In the genomic region with DNA sequence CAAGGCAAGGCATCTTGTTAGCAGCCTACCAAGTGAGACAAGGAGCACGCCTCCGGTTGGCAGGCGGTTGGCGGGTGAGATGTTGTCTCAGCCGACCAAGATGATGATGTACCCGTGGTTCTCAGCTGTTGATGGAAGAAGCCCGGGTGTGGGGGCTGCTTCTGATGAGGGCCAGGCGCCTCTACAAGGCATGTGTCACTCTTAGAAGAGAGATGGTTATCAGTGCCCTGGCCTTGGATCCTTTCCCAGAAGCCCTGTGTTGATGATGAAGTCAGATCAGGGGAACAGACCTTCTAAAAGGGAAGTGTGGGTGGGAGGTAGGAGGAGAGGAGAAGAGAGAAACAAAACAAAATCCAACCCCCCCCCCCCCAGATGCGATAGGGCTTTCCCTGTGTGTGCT, we compare ENCODE assay signal across 8 mouse cellular contexts. TPM values are rescaled to one million over a fixed set of nuclear protein-coding genes. Genes with fewer than 3 reads are reported as not detected.
A peak's percentile ranks its signal among the peaks of the same experiment; 100 is the strongest.
DNase-seq lines count a peak whose midpoint lies in the region; ATAC-seq and TF ChIP-seq lines count a peak whose summit lies in the region.

No protein-coding gene starts in this region.

- 86% methylated on average over 9 of the region's 9 CpGs for WGBS in hindbrain, embryonic 11.5 days
- 86% methylated on average over 9 of the region's 9 CpGs for WGBS in midbrain, postnatal 0 days

- H3K4me2 ChIP-seq in hindbrain, embryonic 11.5 days (replicated peaks; ENCODE audit: low read depth, low read length), result no peak overlapping the region
- H3K4me2 ChIP-seq in midbrain, postnatal 0 days (ENCODE audit: low read depth, low read length, poor library complexity, severe bottlenecking), result no peak overlapping the region

- no peak for TF ChIP-seq CTCF in midbrain, postnatal 0 days (IDR thresholded peaks at IDR 0.05)

- DNase-seq in gastrocnemius, postnatal 25 days, result peak; percentile 18
- no peak for DNase-seq in gastrocnemius, adult 18-20 months (ENCODE audit: low spot score)
- peak; percentile 31 to 32 for DNase-seq in heart, postnatal 36 days
- DNase-seq in left cerebral cortex, postnatal 25 days (ENCODE audit: low spot score in 2 of 2), result peak; percentile 70 to 92
- peak; percentile 43 for DNase-seq in naive thymus-derived CD4-positive, alpha-beta T cell, adult 2 months (ENCODE audit: low read depth)
- no peak for DNase-seq in hindbrain, embryonic 11.5 days (ENCODE audit: low spot score)
- DNase-seq in midbrain, postnatal 0 days (ENCODE audit: low spot score), result no peak

- H3K4me3 ChIP-seq in brown adipose tissue, adult 24 weeks (ENCODE audit: insufficient read depth, low read depth, low read length), result no peak overlapping the region
- H3K4me3 ChIP-seq in hindbrain, embryonic 11.5 days (ENCODE audit: low read depth, low read length), result no peak overlapping the region
- H3K4me3 ChIP-seq in midbrain, postnatal 0 days (ENCODE audit: low read depth, low read length), result no peak overlapping the region

- H3K36me3 ChIP-seq in hindbrain, embryonic 11.5 days (ENCODE audit: control insufficient read depth, insufficient read depth, low read length), result no peaks in the 10 kb centered on the region
- H3K36me3 ChIP-seq in midbrain, postnatal 0 days (ENCODE audit: insufficient read depth, low read length), result no peaks in the 10 kb centered on the region

- H3K27me3 ChIP-seq in hindbrain, embryonic 11.5 days (ENCODE audit: control insufficient read depth, insufficient read depth, low read length), result no peaks in the 10 kb centered on the region
- H3K27me3 ChIP-seq in midbrain, postnatal 0 days (ENCODE audit: insufficient read depth, low read length), result no peaks in the 10 kb centered on the region

- no peak for ATAC-seq in hindbrain, embryonic 11.5 days (ENCODE audit: low FRiP score)
- no peak for ATAC-seq in midbrain, postnatal 0 days (ENCODE audit: low FRiP score)

- peaks cover 41% of the 10 kb centered on the region for H3K4me1 ChIP-seq in brown adipose tissue, adult 24 weeks (ENCODE audit: control insufficient read depth, insufficient read depth, insufficient read length, low read length)
- 0 out of 2 replicates have a peak, but pooled peaks cover 2% of the 10 kb centered on the region for H3K4me1 ChIP-seq in hindbrain, embryonic 11.5 days (replicated peaks; ENCODE audit: control insufficient read depth, insufficient read depth, low read length)
- H3K4me1 ChIP-seq in midbrain, postnatal 0 days (ENCODE audit: insufficient read depth, low read length), result no peaks in the 10 kb centered on the region

- H3K27ac ChIP-seq in brown adipose tissue, adult 24 weeks (replicated peaks; ENCODE audit: low read depth, low read length), result peak overlapping the region; percentile 7; the same call in 1 of the 2 replicates
- no peak overlapping the region for H3K27ac ChIP-seq in hindbrain, embryonic 11.5 days (ENCODE audit: low read depth, low read length)
- no peak overlapping the region for H3K27ac ChIP-seq in midbrain, postnatal 0 days (ENCODE audit: low read depth, low read length)

- H3K9me3 ChIP-seq in hindbrain, embryonic 11.5 days (ENCODE audit: control insufficient read depth, low read length), result no peaks in the 10 kb centered on the region
- H3K9me3 ChIP-seq in midbrain, postnatal 0 days (ENCODE audit: low read length), result no peaks in the 10 kb centered on the region

- no peak overlapping the region for H3K9ac ChIP-seq in hindbrain, embryonic 11.5 days (ENCODE audit: low read depth, low read length)
- no peak overlapping the region for H3K9ac ChIP-seq in midbrain, postnatal 0 days (replicated peaks; ENCODE audit: low read length, poor library complexity, severe bottlenecking)

- intact Hi-C loops in heart, postnatal 36 days (cut with DNase I), result loop anchor here (2.0 kb wide), 1 partner anchor 18 kb away; no protein-coding TSS in a partner anchor
- intact Hi-C loops in left cerebral cortex, postnatal 25 days (cut with DNase I), result no loop called here

RNA-seq across cellular contexts. Expression of gene Chst11, which starts 19.1 kb away (rescaled TPM):
- under 1 TPM; 0.94 to 1.00 TPM for total RNA-seq in gastrocnemius, postnatal 25 days (2021)
- total RNA-seq in gastrocnemius, adult 18-20 months (2021), result under 1 TPM; 0.66 to 0.88 TPM
- polyA plus RNA-seq in brown adipose tissue, adult 24 weeks (2012; ENCODE audit: insufficient read depth, insufficient read length, missing spikeins), result 5.9 and 10.1 TPM in 2 replicates
- total RNA-seq in heart, postnatal 36 days (2021), result 1 to 10 TPM; 2.8 to 3.2 TPM
- 10 to 100 TPM; 33.9 to 36.5 TPM for total RNA-seq in left cerebral cortex, postnatal 25 days (2021)
- polyA plus RNA-seq in hindbrain, embryonic 11.5 days (2014; fragmentation: Nextera tagmentation; extraction: Ambion mirVana), result 2.2 and 2.3 TPM in 2 replicates
- 20.5 and 22.7 TPM in 2 replicates for total RNA-seq in midbrain, postnatal 0 days (2014; rRNA removed)
- 2.6 and 2.8 TPM in 2 replicates for polyA plus RNA-seq in midbrain, postnatal 0 days (2015; fragmentation: Nextera tagmentation; extraction: Ambion mirVana)

Comparison
In these comparisons a context has a peak if more than half of its experiments do, and no peak if none do; other contexts are left out.
1. DNase-seq: peak in gastrocnemius, postnatal 25 days (single experiment), heart, postnatal 36 days (2 of 2), left cerebral cortex, postnatal 25 days (2 of 2) and naive thymus-derived CD4-positive, alpha-beta T cell, adult 2 months (single experiment); none in gastrocnemius, adult 18-20 months (single experiment), hindbrain, embryonic 11.5 days (single experiment) and midbrain, postnatal 0 days (single experiment).